Mouse (Mus musculus) cortical plate, adult 2 months (tissue): ENCODE measurements around the gene 4931428L18Rik.

Experiments used
- CTCF ChIP-seq: fragments of 200-500 bp; IDR thresholded peaks from 2 replicates; pipeline ENCODE4 v1.5.1; 2011; ENCODE audit warnings: mild to moderate bottlenecking, control low read depth, low read length; ENCODE audit not compliant: insufficient read depth; ENCODE audit errors: extremely low read depth
- POLR2A ChIP-seq: fragments of 200-500 bp; IDR thresholded peaks from 2 replicates; pipeline ENCODE4 v1.6.1; 2011; ENCODE audit warnings: mild to moderate bottlenecking, low read length, control low read depth; ENCODE audit not compliant: insufficient read depth; ENCODE audit errors: extremely low read depth

DNA sequence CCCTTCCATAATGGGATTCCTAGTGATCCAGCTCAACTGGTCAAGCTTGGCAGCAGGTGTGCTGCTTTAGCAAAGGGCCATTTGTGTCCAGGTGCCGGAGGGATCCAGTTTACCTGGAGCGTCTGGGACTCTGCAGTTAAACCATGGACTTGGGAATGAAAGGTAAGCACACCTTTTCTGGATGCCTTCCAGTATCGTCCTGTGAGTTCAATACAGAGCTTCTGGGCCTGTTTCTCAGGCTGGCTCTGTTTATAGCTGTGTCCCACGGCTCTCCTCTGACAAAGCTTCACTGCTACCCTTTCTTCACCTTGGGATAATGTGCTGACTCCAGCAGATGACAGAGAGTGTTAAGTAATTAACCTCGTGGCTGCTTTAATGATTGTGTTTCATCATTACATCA lies 205.1 kb downstream of the 4931428L18Rik start:
- no peak for TF ChIP-seq POLR2A
- TF ChIP-seq CTCF, result no peak
